Mouse (Mus musculus) erythroblast, embryonic 14.5 days (primary cell): ENCODE results near the gene Iqschfp. TPM values are rescaled to one million over a fixed set of nuclear protein-coding genes. Genes with fewer than 3 reads are reported as not detected.
A peak's percentile ranks its signal among the peaks of the same experiment; 100 is the strongest.

Experiments used
- H3K27me3 ChIP-seq: 2 replicates; pipeline ENCODE4 v1.6.1; 2012; ENCODE audit warnings: inconsistent platforms; ENCODE audit not compliant: control insufficient read depth
- H3K36me3 ChIP-seq: 2 replicates; pipeline ENCODE4 v1.6.1; 2012; ENCODE audit warnings: mild to moderate bottlenecking, inconsistent platforms; ENCODE audit not compliant: control insufficient read depth
- H3K4me1 ChIP-seq: 2 replicates; pipeline ENCODE4 v1.6.1; 2012; ENCODE audit warnings: inconsistent platforms; ENCODE audit not compliant: control insufficient read depth
- H3K4me3 ChIP-seq: replicated peaks from 2 replicates; pipeline ENCODE3; 2012; ENCODE audit warnings: moderate library complexity, mild to moderate bottlenecking, inconsistent platforms
- H3K9me3 ChIP-seq: 2 replicates; pipeline ENCODE4 v1.6.1; 2012; ENCODE audit warnings: low read length, inconsistent platforms, mixed read lengths; ENCODE audit not compliant: control insufficient read depth
- GATA1 ChIP-seq: IDR thresholded peaks from 2 replicates; pipeline ENCODE4 v1.6.1; 2012; ENCODE audit warnings: low read length, inconsistent platforms, mixed read lengths
- TAL1 ChIP-seq: IDR thresholded peaks from 3 replicates; pipeline ENCODE4 v1.6.1; 2012; ENCODE audit warnings: low read length, inconsistent platforms, mixed read lengths
- polyA plus RNA-seq: library from polyadenylated mRNA; stranded (reverse); fragments of >175 nt; gene quantifications from 2 replicates; pipeline ENCODE4 v1.2.3, GENCODE M21; 2012

Iqschfp gene
- polyA plus RNA-seq, 1 experiment, result not detected

DNA sequence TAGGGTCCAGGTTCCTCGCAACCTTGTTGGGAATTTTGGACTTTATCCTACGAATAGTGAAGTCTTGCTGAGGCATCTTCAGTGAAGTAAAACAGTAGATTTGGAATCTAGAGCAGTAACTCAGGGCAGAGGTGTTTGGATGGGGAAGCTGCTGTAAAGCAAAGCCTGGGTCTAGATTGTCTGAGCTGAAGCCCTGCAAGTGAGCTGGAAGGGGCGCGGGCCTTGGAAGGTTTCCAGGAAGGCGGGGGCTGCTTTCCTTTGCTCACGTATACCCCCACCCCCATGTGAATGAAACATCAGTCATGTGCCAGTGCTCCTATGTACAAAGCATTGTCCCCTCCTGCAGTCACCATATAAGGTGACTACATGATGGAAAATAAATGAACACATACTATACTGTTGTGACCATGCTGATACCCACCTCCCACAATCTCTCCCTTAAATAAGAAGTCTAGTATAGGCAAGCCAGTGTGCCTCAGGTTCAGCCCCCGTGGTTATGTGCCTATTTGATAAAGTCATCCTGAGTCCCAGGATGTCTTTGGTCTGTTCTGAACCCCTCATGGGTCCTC is 643.2 kb downstream of the Iqschfp start:
- H3K9me3 ChIP-seq, result no peaks in the 10 kb centered on the region
- H3K4me3 ChIP-seq, result no peak overlapping the region
- H3K4me1 ChIP-seq, result no peaks in the 10 kb centered on the region
- TF ChIP-seq GATA1, result no peak
- no peak for TF ChIP-seq TAL1
- H3K27me3 ChIP-seq, result no peaks in the 10 kb centered on the region
- H3K36me3 ChIP-seq, result no peaks in the 10 kb centered on the region

DNA sequence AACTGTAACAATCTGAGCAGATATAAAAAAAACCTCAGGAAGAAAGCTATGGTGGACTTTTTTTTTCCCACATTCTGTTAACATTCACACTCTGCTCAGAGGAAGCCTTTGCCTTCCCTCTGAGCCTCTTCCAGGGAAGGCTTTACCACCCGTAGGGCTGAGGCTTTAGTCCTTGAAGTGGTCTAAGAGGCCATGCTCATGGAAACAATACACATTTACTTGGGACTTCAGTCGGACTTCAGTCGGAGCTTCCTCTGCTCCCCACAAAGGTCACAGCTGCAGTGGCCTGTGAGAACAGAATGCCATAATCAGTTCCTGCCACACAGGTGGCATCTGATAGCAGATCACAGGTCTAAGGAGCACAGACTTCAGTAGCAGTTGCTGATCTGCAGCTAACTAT is 644.0 kb downstream of the Iqschfp start:
- no peaks in the 10 kb centered on the region for H3K27me3 ChIP-seq
- H3K4me1 ChIP-seq, result no peaks in the 10 kb centered on the region
- no peaks in the 10 kb centered on the region for H3K36me3 ChIP-seq
- no peak overlapping the region for H3K4me3 ChIP-seq
- TF ChIP-seq TAL1 (no peak), GATA1 (no peak)
- H3K9me3 ChIP-seq, result no peaks in the 10 kb centered on the region

DNA sequence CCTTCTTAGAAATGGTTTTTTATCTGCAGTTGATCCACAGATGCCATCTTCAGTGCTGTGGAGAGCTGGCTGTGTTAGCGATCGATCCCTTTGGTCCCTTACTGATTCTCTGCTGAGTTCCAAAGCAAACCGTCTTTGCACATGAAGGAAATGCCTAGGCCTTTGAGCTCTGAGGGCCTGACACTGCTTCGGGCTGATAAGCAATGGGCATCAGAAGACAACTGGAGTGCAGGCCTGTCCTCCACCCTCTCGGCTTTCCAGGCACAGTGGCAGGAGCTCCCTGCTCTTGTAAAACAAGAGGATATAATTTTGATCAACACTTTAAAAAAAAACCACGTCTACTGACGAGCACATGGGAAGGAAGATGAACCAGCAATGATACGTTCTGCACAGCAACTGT is 649.7 kb downstream of the Iqschfp start:
- no peaks in the 10 kb centered on the region for H3K27me3 ChIP-seq
- peaks cover 10% of the 10 kb centered on the region for H3K4me1 ChIP-seq
- H3K36me3 ChIP-seq, result no peaks in the 10 kb centered on the region
- TF ChIP-seq TAL1 (no peak), GATA1 (no peak)
- H3K9me3 ChIP-seq, result no peaks in the 10 kb centered on the region
- no peak overlapping the region for H3K4me3 ChIP-seq

DNA sequence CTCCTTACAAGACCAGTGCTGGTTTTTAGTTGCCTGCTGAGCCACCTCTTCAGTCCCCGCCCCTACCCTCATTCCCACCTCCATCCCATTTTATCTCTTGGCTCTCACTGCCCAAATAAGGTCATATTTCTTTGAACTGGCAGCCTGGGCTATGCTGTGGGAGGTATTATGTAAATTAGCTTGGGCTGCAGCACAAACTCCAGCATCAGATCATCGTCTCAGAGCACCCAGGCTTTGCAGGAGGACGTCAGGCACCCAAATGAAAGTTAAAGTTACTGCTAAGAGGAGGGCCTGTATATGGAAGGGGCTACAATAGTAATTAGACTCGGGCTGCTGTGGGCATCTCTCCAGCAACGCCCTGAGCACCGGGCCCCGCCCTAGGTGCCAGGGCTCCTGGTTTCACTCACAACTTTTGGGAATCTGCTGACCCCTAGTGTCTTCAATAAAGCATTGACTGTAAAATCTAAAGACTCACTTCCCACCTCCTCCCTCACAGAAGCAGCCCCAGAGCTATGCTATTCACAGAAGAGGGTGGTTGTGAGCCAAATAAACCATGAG is 651.0 kb downstream of the Iqschfp start:
- Histone ChIP-seq H3K9me3 (no peaks in the 10 kb centered on the region), H3K27me3 (no peaks in the 10 kb centered on the region), H3K4me1 (peaks cover 10% of the 10 kb centered on the region), H3K36me3 (no peaks in the 10 kb centered on the region), H3K4me3 (peak overlapping the region; percentile 18)
- TF ChIP-seq GATA1, result no peak
- no peak for TF ChIP-seq TAL1

DNA sequence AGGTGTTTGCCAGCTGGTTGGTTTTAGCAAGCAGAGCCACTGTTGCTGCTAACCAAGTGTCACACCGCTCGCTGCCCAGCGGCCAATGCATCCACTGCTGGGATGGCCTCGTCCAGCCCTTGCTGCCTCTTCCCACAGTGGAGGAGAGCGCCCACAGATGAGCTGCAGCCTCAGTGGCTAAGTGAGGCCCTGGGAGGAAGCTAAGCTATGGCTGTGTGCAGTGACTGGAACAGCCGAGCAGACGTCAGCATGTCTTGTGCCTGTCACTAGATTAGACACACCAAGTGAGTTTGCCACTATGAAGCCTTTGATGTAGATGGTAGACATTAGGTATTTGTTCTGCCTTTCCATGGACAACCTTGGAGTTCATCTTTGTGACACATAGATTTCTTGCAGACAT is 652.8 kb downstream of the Iqschfp start:
- Histone ChIP-seq H3K27me3 (no peaks in the 10 kb centered on the region), H3K9me3 (no peaks in the 10 kb centered on the region), H3K4me3 (no peak overlapping the region), H3K4me1 (peaks cover 10% of the 10 kb centered on the region), H3K36me3 (no peaks in the 10 kb centered on the region)
- TF ChIP-seq GATA1, result no peak
- TF ChIP-seq TAL1, result no peak

DNA sequence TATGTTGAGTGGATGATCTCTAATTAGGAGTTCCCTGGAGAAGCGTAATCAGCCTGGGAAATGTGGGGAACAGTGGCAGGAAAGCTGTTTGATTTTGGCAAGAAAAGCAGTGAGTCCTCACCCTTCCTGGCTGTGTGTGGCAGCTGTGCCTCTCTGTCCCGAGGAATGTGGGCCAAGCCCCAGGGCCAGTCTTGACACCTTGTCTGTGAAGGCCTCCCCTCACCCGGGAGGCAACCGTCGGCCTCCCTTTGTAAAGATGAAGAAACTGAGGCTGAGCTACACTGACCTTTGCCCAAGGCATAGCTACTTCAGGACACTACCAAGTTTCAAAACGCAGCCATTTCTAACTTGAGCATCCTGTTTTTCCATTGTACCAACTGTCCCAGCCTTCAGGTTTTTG is 653.9 kb downstream of the Iqschfp start:
- Histone ChIP-seq H3K36me3 (no peaks in the 10 kb centered on the region), H3K4me3 (no peak overlapping the region), H3K27me3 (no peaks in the 10 kb centered on the region), H3K4me1 (peaks cover 10% of the 10 kb centered on the region), H3K9me3 (no peaks in the 10 kb centered on the region)
- no peak for TF ChIP-seq TAL1

DNA sequence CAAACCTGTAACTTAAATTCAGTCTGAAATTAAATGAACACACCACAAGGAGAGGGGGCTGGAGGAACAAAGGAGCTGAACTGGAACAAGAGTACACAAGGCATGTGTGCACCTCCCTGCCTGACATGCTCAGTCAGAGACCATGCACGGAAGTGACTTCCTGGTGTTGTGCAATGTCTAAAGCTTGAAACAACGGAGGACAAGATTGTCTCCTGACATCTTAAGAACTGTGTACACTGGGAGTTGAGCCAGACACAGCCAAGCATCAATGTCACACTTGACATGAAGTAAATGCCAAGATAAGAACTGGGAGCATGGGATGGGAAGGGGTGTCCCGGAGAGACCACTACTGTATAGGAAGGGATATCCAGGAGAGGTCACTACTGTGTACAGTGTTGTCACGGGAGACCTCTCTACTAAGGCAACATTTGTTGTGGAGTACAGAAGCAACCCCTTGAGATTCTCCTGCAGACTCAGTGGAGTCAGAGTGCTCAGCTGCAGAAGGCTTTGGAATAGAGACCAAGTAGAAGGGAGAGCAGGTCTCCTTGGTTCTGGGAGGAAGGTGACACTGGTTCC is 663.1 kb downstream of the Iqschfp start:
- no peaks in the 10 kb centered on the region for H3K4me1 ChIP-seq
- TF ChIP-seq GATA1 (no peak), TAL1 (no peak)
- H3K4me3 ChIP-seq, result no peak overlapping the region
- H3K36me3 ChIP-seq, result no peaks in the 10 kb centered on the region
- no peaks in the 10 kb centered on the region for H3K27me3 ChIP-seq
- H3K9me3 ChIP-seq, result no peaks in the 10 kb centered on the region

DNA sequence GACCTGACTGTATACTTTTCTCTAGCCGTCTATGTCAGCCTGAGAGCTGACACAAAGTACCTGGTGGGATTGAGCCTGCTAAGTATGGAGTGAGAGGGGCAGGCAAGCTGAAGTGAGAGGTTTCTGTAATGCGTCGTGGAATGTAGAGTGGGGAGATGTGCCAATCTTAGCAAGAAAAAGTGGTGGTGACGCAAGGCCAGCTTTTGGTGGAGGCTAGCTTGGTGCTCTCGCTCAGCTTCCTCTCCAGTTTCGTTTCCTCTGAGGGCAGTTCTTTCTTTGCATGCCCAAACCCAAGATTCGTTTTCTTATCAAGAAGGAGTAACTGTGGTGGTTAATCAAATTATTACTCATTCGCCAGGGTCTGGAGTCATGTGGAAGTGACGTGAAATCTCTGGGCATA is 664.9 kb downstream of the Iqschfp start:
- Histone ChIP-seq H3K4me3 (no peak overlapping the region), H3K4me1 (no peaks in the 10 kb centered on the region), H3K27me3 (no peaks in the 10 kb centered on the region), H3K36me3 (no peaks in the 10 kb centered on the region), H3K9me3 (no peaks in the 10 kb centered on the region)
- TF ChIP-seq GATA1, result no peak
- no peak for TF ChIP-seq TAL1

DNA sequence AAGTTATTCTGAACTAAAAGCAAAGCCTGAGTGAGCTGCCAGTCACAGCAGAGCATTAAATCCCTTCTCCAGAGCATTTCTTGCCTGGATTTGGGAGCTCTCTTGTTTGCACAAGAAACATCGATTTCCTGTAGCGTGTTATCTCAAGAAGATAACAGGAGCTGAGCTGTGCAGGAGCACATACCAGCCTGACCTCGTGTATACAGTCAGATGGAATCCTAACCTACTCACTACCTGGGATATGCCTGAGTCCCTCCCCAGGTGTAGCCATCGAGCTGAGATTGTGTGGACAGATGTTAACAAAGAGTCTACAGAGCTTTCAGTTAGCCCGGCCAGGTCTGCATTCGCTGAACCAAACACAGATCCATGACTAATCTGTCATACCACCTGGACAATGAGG is 666.7 kb downstream of the Iqschfp start:
- Histone ChIP-seq H3K4me1 (no peaks in the 10 kb centered on the region), H3K36me3 (no peaks in the 10 kb centered on the region), H3K4me3 (no peak overlapping the region), H3K27me3 (no peaks in the 10 kb centered on the region), H3K9me3 (no peaks in the 10 kb centered on the region)
- TF ChIP-seq TAL1 (no peak), GATA1 (no peak)

DNA sequence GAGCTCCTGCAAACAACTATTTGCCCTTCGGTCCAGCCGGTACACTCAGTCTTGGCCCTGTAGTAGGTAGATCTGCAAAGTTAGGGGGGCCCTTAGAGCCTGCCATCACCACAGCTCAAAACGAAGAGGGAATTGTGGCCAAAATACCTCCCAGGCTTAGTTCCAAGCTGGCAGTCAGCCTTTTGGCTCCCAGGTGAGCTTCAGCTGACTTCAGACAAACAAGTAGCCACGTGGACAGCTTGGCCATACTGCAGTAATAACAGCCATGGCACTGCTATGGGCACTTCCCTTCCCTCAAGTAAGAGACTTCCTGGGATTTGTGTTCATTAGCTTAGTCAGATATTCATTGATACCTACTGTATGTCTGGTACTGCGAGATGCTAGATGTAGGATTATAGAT is 668.0 kb downstream of the Iqschfp start:
- H3K36me3 ChIP-seq, result no peaks in the 10 kb centered on the region
- no peaks in the 10 kb centered on the region for H3K9me3 ChIP-seq
- TF ChIP-seq TAL1 (no peak), GATA1 (no peak)
- no peaks in the 10 kb centered on the region for H3K4me1 ChIP-seq
- no peaks in the 10 kb centered on the region for H3K27me3 ChIP-seq
- H3K4me3 ChIP-seq, result no peak overlapping the region
